Mouse (Mus musculus) hindbrain, embryonic 16.5 days (tissue): Measurements from ENCODE around the gene Gm21293. TPM values are rescaled to one million over a fixed set of nuclear protein-coding genes. Genes with fewer than 3 reads are reported as not detected.
"Not testable (repeated sequence)": the region's sequence is repeated elsewhere in the genome, so short reads cannot be mapped to it uniquely, and the experiment has no call there.

ENCODE experiments used
- ATAC-seq: fragments of 200-750 bp; cut with Nextera tagmentation; 2 replicates; pipeline ENCODE4 v1.8.0; 2017; ENCODE audit warnings: moderate TSS enrichment, moderate library complexity
- H3K27ac ChIP-seq: fragments of 300-500 bp; sonication (generic); 2 replicates; pipeline ENCODE4 v1.5.1; 2014; ENCODE audit warnings: low read depth, mild to moderate bottlenecking, control low read depth, low read length, moderate library complexity
- H3K27me3 ChIP-seq: fragments of 300-500 bp; sonication (generic); replicated peaks from 2 replicates; pipeline ENCODE4 v1.6.1; 2014; ENCODE audit warnings: low read length; ENCODE audit not compliant: control insufficient read depth, insufficient read depth
- H3K36me3 ChIP-seq: fragments of 300-500 bp; sonication (generic); 2 replicates; pipeline ENCODE4 v1.6.1; 2014; ENCODE audit warnings: mild to moderate bottlenecking, low read length, moderate library complexity, mixed read lengths; ENCODE audit not compliant: control insufficient read depth, insufficient read depth
- H3K4me1 ChIP-seq: fragments of 300-500 bp; sonication (generic); 2 replicates; pipeline ENCODE4 v1.6.1; 2014; ENCODE audit warnings: low read depth, low read length; ENCODE audit not compliant: control insufficient read depth, insufficient read depth
- H3K4me2 ChIP-seq: fragments of 300-500 bp; sonication (generic); 2 replicates; pipeline ENCODE4 v1.6.1; 2014; ENCODE audit warnings: mild to moderate bottlenecking, low read length, control low read depth, moderate library complexity
- H3K4me3 ChIP-seq: fragments of 300-500 bp; sonication (generic); 2 replicates; pipeline ENCODE4 v1.5.1; 2014; ENCODE audit warnings: mild to moderate bottlenecking, low read length, control low read depth, moderate library complexity
- H3K9ac ChIP-seq: fragments of 300-500 bp; sonication (generic); 2 replicates; pipeline ENCODE4 v1.6.1; 2014; ENCODE audit warnings: low read depth, mild to moderate bottlenecking, control low read depth, low read length, moderate library complexity
- H3K9me3 ChIP-seq: fragments of 300-500 bp; sonication (generic); 2 replicates; pipeline ENCODE4 v1.6.1; 2014; ENCODE audit warnings: mild to moderate bottlenecking, low read length, moderate library complexity; ENCODE audit not compliant: control insufficient read depth
- whole genome bisulfite sequencing: fragments of 180-500 bp; shearing (Covaris S2); extraction: QIAGEN DNeasy Blood & Tissue Kit; methylation state at CpG from one replicate; pipeline ENCODE4 v1.1.7; 2014; 5-methylcytosine and 5-hydroxymethylcytosine counted together
- polyA plus RNA-seq: library from polyadenylated mRNA; unstranded; fragments of >200 nt; fragmentation: Nextera tagmentation; extraction: Ambion mirVana; gene quantifications from 2 replicates; pipeline ENCODE4 v1.2.1, GENCODE M21; 2015

Gm21293 gene
- polyA plus RNA-seq: not detected in 2 replicates

GRCm38 (mm10) chr10:104142687-104143086 is at the start of gene Gm21293:
Gm21293 (plus strand) TSS chr10:104142987.
- H3K4me2 ChIP-seq, ATAC-seq, H3K9ac ChIP-seq, H3K9me3 ChIP-seq, H3K27me3 ChIP-seq, H3K36me3 ChIP-seq, H3K4me1 ChIP-seq, H3K4me3 ChIP-seq, H3K27ac ChIP-seq: not testable (repeated sequence)
- WGBS: no CpG with 5 or more reads among the region's 3 CpGs

- no peak for ATAC-seq
- 78% methylated on average over 3 of the region's 3 CpGs for WGBS
- Histone ChIP-seq H3K4me1 (no peaks in the 10 kb centered on the region), H3K4me2 (no peak overlapping the region), H3K9me3 (no peaks in the 10 kb centered on the region), H3K27ac (no peak overlapping the region), H3K4me3 (no peak overlapping the region), H3K36me3 (no peaks in the 10 kb centered on the region), H3K9ac (no peak overlapping the region), H3K27me3 (no peaks in the 10 kb centered on the region)
Measured at GRCm38 (mm10) chr10:104110044-104110443, 32.7 kb upstream of the Gm21293 start.

GRCm38 (mm10) chr10:104118312-104118711 is 24.5 kb upstream of the Gm21293 start:
- Histone ChIP-seq H3K27me3 (no peaks in the 10 kb centered on the region), H3K27ac (no peak overlapping the region), H3K36me3 (no peaks in the 10 kb centered on the region), H3K9ac (no peak overlapping the region), H3K9me3 (no peaks in the 10 kb centered on the region), H3K4me3 (no peak overlapping the region), H3K4me2 (no peak overlapping the region), H3K4me1 (no peaks in the 10 kb centered on the region)
- 85% methylated on average over 2 of the region's 2 CpGs for WGBS
- no peak for ATAC-seq

GRCm38 (mm10) chr10:104151197-104151596 is 8.4 kb downstream of the Gm21293 start, which contains the start of gene Gm6763:
Gm6763 (plus strand) TSS chr10:104151497.
- not testable (repeated sequence) for H3K4me3 ChIP-seq, H3K27ac ChIP-seq, H3K36me3 ChIP-seq, H3K9ac ChIP-seq, H3K4me2 ChIP-seq, ATAC-seq, H3K9me3 ChIP-seq, H3K4me1 ChIP-seq, H3K27me3 ChIP-seq
- no CpG with 5 or more reads among the region's 3 CpGs for WGBS

GRCm38 (mm10) chr10:104159706-104160105 is 16.9 kb downstream of the Gm21293 start, which contains the start of gene Gm8764:
Gm8764 (plus strand) TSS chr10:104160006.
- H3K36me3 ChIP-seq, H3K9ac ChIP-seq, H3K4me3 ChIP-seq, ATAC-seq, H3K27me3 ChIP-seq, H3K9me3 ChIP-seq, H3K4me2 ChIP-seq, H3K4me1 ChIP-seq, H3K27ac ChIP-seq: not testable (repeated sequence)
- no CpG with 5 or more reads among the region's 3 CpGs for WGBS

- H3K9me3 ChIP-seq, H3K9ac ChIP-seq, H3K27ac ChIP-seq, H3K36me3 ChIP-seq, H3K27me3 ChIP-seq, H3K4me3 ChIP-seq, ATAC-seq, H3K4me2 ChIP-seq, H3K4me1 ChIP-seq: not testable (repeated sequence)
- no CpG with 5 or more reads among the region's 3 CpGs for WGBS
Measured at GRCm38 (mm10) chr10:104168215-104168614, 25.4 kb downstream of the Gm21293 start, which contains the start of gene Gm21304. Gm21304 (plus strand) TSS chr10:104168515.

- not testable (repeated sequence) for H3K27ac ChIP-seq, H3K9me3 ChIP-seq, H3K4me1 ChIP-seq, H3K4me2 ChIP-seq, ATAC-seq, H3K36me3 ChIP-seq, H3K4me3 ChIP-seq, H3K27me3 ChIP-seq, H3K9ac ChIP-seq
- no CpG with 5 or more reads among the region's 3 CpGs for WGBS
Measured at GRCm38 (mm10) chr10:104176724-104177123, 33.9 kb downstream of the Gm21293 start, which contains the start of gene Gm21312. Gm21312 (plus strand) TSS chr10:104177024.

GRCm38 (mm10) chr10:104185233-104185632 is 42.4 kb downstream of the Gm21293 start, which contains the start of gene Gm20765:
Gm20765 (plus strand) TSS chr10:104185533.
- H3K36me3 ChIP-seq, H3K9ac ChIP-seq, H3K27me3 ChIP-seq, H3K4me1 ChIP-seq, H3K4me2 ChIP-seq, H3K9me3 ChIP-seq, H3K4me3 ChIP-seq, H3K27ac ChIP-seq, ATAC-seq: not testable (repeated sequence)
- no CpG with 5 or more reads among the region's 3 CpGs for WGBS

- not testable (repeated sequence) for H3K27ac ChIP-seq, H3K36me3 ChIP-seq, H3K4me1 ChIP-seq, H3K9ac ChIP-seq, H3K4me2 ChIP-seq, ATAC-seq, H3K9me3 ChIP-seq, H3K27me3 ChIP-seq, H3K4me3 ChIP-seq
- WGBS: no CpG with 5 or more reads among the region's 3 CpGs
Measured at GRCm38 (mm10) chr10:104193742-104194141, 51.0 kb downstream of the Gm21293 start, which contains the start of gene Gm4340. Gm4340 (plus strand) TSS chr10:104194042.
